Mouse (Mus musculus): ENCODE results near the gene Nubpl.

- TF ChIP-seq CTCF (IDR thresholded peaks at IDR 0.05; ENCODE audit: extremely low read depth, insufficient read depth, low read length) (no peak), POLR2A (IDR thresholded peaks at IDR 0.05; ENCODE audit: extremely low read depth, insufficient read depth, low read length) (no peak)
Measured at GRCm38 (mm10) chr12:52164414-52164813, 66.9 kb downstream of the Nubpl start.
